Mouse (Mus musculus) stomach, postnatal 0 days (tissue): Measurements from ENCODE around the gene Htr7. TPM values are rescaled to one million over a fixed set of nuclear protein-coding genes. Genes with fewer than 3 reads are reported as not detected.
A peak's percentile ranks its signal among the peaks of the same experiment; 100 is the strongest.

Source experiments
- ATAC-seq: fragments of 200-750 bp; cut with Nextera tagmentation; 2 replicates; pipeline ENCODE4 v1.8.0; 2017; ENCODE audit not compliant: low FRiP score, low TSS enrichment
- DNase-seq: peaks from one replicate; pipeline ENCODE4 v3.0.0-alpha.2; 2016; ENCODE audit warnings: low spot score
- H3K27ac ChIP-seq: fragments of 300-500 bp; sonication (generic); replicated peaks from 2 replicates; pipeline ENCODE4 v1.5.1; 2014; ENCODE audit warnings: mild to moderate bottlenecking, control low read depth
- H3K27me3 ChIP-seq: fragments of 300-500 bp; sonication (generic); 2 replicates; pipeline ENCODE4 v1.6.1; 2014; ENCODE audit warnings: low read length; ENCODE audit not compliant: control insufficient read depth, insufficient read depth
- H3K36me3 ChIP-seq: fragments of 300-500 bp; sonication (generic); 2 replicates; pipeline ENCODE4 v1.6.1; 2014; ENCODE audit warnings: low read length, mixed read lengths; ENCODE audit not compliant: control insufficient read depth, insufficient read depth
- H3K4me1 ChIP-seq: fragments of 300-500 bp; sonication (generic); replicated peaks from 2 replicates; pipeline ENCODE4 v1.6.1; 2014; ENCODE audit warnings: antibody characterized with exemption; ENCODE audit not compliant: control insufficient read depth, insufficient read depth
- H3K4me2 ChIP-seq: fragments of 300-500 bp; sonication (generic); replicated peaks from 2 replicates; pipeline ENCODE4 v1.6.1; 2014; ENCODE audit warnings: low read depth, mild to moderate bottlenecking, control low read depth, moderate library complexity
- H3K4me3 ChIP-seq: fragments of 300-500 bp; sonication (generic); 2 replicates; pipeline ENCODE4 v1.5.1; 2014; ENCODE audit warnings: low read depth, low read length, control low read depth
- H3K9ac ChIP-seq: fragments of 300-500 bp; sonication (generic); 2 replicates; pipeline ENCODE4 v1.6.1; 2014; ENCODE audit warnings: mild to moderate bottlenecking, low read length, control low read depth, mixed read lengths
- H3K9me3 ChIP-seq: fragments of 300-500 bp; sonication (generic); 2 replicates; pipeline ENCODE4 v1.6.1; 2016; ENCODE audit warnings: low read length; ENCODE audit not compliant: control insufficient read depth
- CTCF ChIP-seq: IDR thresholded peaks from 2 replicates; pipeline ENCODE4 v1.5.1; 2016; ENCODE audit warnings: antibody characterized with exemption, low read depth, mild to moderate bottlenecking, moderate library complexity
- EP300 ChIP-seq: optimal IDR thresholded peaks from 2 replicates; pipeline ENCODE3; 2016; ENCODE audit warnings: antibody characterized with exemption
- WGBS: fragments of 180-500 bp; shearing (Covaris S2); extraction: QIAGEN DNeasy Blood & Tissue Kit; methylation state at CpG from one replicate; pipeline ENCODE4 v1.1.7; 2014; 5-methylcytosine and 5-hydroxymethylcytosine counted together
- polyA plus RNA-seq: library from polyadenylated mRNA; unstranded; fragments of >200 nt; fragmentation: Nextera tagmentation; extraction: Ambion mirVana; gene quantifications from 2 replicates; pipeline ENCODE4 v1.2.1, GENCODE M21; 2015

Gene Htr7
- polyA plus RNA-seq, result 0.02 and 0.06 TPM in 2 replicates

- Histone ChIP-seq H3K4me2 (peak within 1 kb of the TSS; percentile 77), H3K27me3 (peaks cover 11% of the 10 kb centered on the region), H3K9me3 (no peaks in the 10 kb centered on the region), H3K4me3 (peak within 1 kb of the TSS; percentile 49), H3K9ac (no peak within 1 kb of the TSS), H3K36me3 (no peaks in the 10 kb centered on the region), H3K4me1 (no peaks in the 10 kb centered on the region; the same call in 1 of the 2 replicates), H3K27ac (no peak within 1 kb of the TSS)
- TF ChIP-seq EP300 (no peak), CTCF (peak; percentile 31)
- under 1% methylated on average over 39 of the region's 86 CpGs for WGBS
- ATAC-seq (peak; percentile 42; the same call in 1 of the 2 replicates), DNase-seq (peak; percentile 27)
These were observed at the start of gene Htr7 for GRCm38 (mm10) chr19:36057231-36057811. Gene Htr7 (minus strand): TSS chr19:36057507.

- TF ChIP-seq EP300 (no peak), CTCF (no peak)
- WGBS, result 85% methylated on average over 5 of the region's 5 CpGs
These were observed 46.6 kb upstream of the Htr7 start for GRCm38 (mm10) chr19:36103909-36104308.

GRCm38 (mm10) chr19:36098916-36099315, 41.6 kb upstream of the Htr7 start:
- no peak overlapping the region for H3K4me3 ChIP-seq
- no peaks in the 10 kb centered on the region for H3K9me3 ChIP-seq
- 88% methylated on average over 7 of the region's 7 CpGs for WGBS
- H3K4me1 ChIP-seq, result no peaks in the 10 kb centered on the region
- no peak overlapping the region for H3K9ac ChIP-seq
- H3K27me3 ChIP-seq, result no peaks in the 10 kb centered on the region
- ATAC-seq (no peak), DNase-seq (no peak)
- no peak overlapping the region for H3K27ac ChIP-seq
- H3K4me2 ChIP-seq, result no peak overlapping the region
- peaks cover 12% of the 10 kb centered on the region for H3K36me3 ChIP-seq
- TF ChIP-seq CTCF (no peak), EP300 (no peak)

More at GRCm38 (mm10) chr19:36103909-36104308, 46.6 kb upstream of the Htr7 start:
- no peak overlapping the region for H3K9ac ChIP-seq
- H3K9me3 ChIP-seq, result no peaks in the 10 kb centered on the region
- DNase-seq (no peak), ATAC-seq (no peak)
- H3K4me1 ChIP-seq, result no peaks in the 10 kb centered on the region
- H3K27me3 ChIP-seq, result no peaks in the 10 kb centered on the region
- H3K36me3 ChIP-seq, result peaks cover 6% of the 10 kb centered on the region
- no peak overlapping the region for H3K4me3 ChIP-seq
- no peak overlapping the region for H3K27ac ChIP-seq
- no peak overlapping the region for H3K4me2 ChIP-seq

GRCm38 (mm10) chr19:36098265-36098664, 41.0 kb upstream of the Htr7 start:
- ATAC-seq, result no peak
- TF ChIP-seq CTCF (no peak), EP300 (no peak)
- Histone ChIP-seq H3K9ac (no peak overlapping the region), H3K9me3 (no peaks in the 10 kb centered on the region), H3K4me3 (no peak overlapping the region), H3K27me3 (no peaks in the 10 kb centered on the region), H3K27ac (no peak overlapping the region), H3K36me3 (peaks cover 12% of the 10 kb centered on the region), H3K4me2 (no peak overlapping the region), H3K4me1 (no peaks in the 10 kb centered on the region)
- WGBS, result 93% methylated on average over 1 of the region's 1 CpGs
- no peak for DNase-seq

GRCm38 (mm10) chr19:36097194-36097593, 39.9 kb upstream of the Htr7 start:
- no peaks in the 10 kb centered on the region for H3K27me3 ChIP-seq
- no peak overlapping the region for H3K4me2 ChIP-seq
- no peak overlapping the region for H3K27ac ChIP-seq
- WGBS, result 85% methylated on average over 3 of the region's 3 CpGs
- no peak for ATAC-seq
- no peaks in the 10 kb centered on the region for H3K4me1 ChIP-seq
- peaks cover 12% of the 10 kb centered on the region for H3K36me3 ChIP-seq
- DNase-seq, result no peak
- no peak overlapping the region for H3K9ac ChIP-seq
- no peak overlapping the region for H3K4me3 ChIP-seq
- TF ChIP-seq EP300 (no peak), CTCF (no peak)
- H3K9me3 ChIP-seq, result no peaks in the 10 kb centered on the region

- DNase-seq (no peak), ATAC-seq (no peak)
- Histone ChIP-seq H3K9me3 (no peaks in the 10 kb centered on the region), H3K27ac (no peak overlapping the region), H3K4me1 (no peaks in the 10 kb centered on the region), H3K36me3 (peaks cover 6% of the 10 kb centered on the region), H3K27me3 (no peaks in the 10 kb centered on the region), H3K4me3 (no peak overlapping the region), H3K9ac (no peak overlapping the region), H3K4me2 (no peak overlapping the region)
- 38% methylated on average over 5 of the region's 5 CpGs for WGBS
- TF ChIP-seq EP300 (no peak), CTCF (peak; percentile 78)
These were observed 33.5 kb upstream of the Htr7 start for GRCm38 (mm10) chr19:36090781-36091180.
